Mouse (Mus musculus) adrenal gland, postnatal 36 days (tissue): Measurements from ENCODE around the gene Fam160a1. TPM values are rescaled to one million over a fixed set of nuclear protein-coding genes. Genes with fewer than 3 reads are reported as not detected.

Experiments used
- DNase-seq, 2 experiments: peaks; one replicate each; pipeline ENCODE4 v3.0.0; 2021; ENCODE audit warnings: mixed read lengths in 1 of 2
- total RNA-seq, 2 experiments: library from RNA; stranded (reverse); gene quantifications; 2 replicates each; pipeline ENCODE4 v1.2.3; 2021

Fam160a1 gene
- total RNA-seq, 2 experiments from 2014 or later, result 5.1 to 7.1 TPM

DNA sequence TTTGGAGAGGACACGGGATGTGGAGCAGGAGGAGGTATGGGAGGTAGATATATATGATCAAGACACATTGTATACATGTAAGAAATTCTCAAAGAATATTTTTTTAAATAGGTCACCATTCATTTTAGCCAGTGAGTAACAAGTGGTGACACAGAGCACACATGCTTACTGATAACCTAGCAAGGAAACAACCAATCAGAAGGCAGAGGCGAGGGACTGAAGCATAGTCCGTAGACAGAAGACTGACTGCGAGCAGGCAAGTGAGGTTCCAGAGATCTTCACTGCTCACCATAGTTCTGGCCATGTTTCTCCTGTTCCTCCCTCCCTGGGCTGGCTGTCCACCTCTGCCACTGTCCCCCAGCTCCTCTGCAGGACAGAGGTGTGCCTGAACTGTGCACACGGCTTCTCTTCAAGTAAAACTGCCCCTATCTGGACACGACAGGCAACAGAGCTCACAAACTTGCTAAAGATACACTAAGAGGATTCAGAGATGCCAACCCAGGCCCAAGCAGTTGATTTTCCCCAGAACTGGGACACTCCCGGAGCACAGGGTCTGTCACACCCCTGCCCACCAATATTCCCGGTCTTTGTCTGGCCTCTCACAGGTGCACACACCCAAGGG, 137.7 kb downstream of the Fam160a1 start:
- no peak for DNase-seq

DNA sequence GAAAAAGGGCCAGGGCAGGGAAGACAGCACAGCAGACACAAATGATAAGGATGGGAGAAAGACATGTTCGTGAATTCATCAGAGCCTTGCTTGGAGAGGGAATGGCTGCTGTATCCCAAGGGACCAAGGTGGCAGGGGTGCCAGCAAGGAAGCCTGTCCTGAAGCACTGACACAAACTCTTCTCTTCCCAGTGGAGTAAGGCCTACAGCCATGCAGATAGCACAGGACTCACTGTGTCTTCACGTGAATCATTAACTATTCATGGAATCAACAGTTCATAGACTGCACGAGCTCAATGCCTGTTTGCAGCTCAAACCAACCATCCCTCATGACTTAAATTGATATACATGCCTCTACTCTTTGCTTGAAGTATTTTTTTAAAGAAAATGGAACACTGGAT, 139.1 kb downstream of the Fam160a1 start:
- no peak for DNase-seq

DNA sequence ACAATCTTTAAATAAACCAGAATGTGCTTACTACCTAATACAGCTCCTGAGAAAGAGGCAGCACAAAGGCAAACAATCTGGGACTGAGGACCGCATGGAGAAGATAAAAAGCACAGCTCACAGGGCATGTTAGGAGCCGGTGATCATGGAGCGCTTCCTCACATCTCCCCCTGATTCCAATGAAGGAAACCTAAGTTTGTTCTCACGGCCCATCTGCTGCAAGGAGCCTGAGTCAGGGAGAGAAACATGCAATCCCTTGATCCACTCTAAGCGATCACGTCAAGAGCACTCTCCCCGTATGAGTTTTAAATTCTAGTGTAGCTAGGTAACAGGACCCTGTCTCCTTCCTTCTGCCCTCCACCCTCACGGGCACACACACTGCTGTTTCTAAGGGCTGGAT, 140.0 kb downstream of the Fam160a1 start:
- no peak for DNase-seq

DNA sequence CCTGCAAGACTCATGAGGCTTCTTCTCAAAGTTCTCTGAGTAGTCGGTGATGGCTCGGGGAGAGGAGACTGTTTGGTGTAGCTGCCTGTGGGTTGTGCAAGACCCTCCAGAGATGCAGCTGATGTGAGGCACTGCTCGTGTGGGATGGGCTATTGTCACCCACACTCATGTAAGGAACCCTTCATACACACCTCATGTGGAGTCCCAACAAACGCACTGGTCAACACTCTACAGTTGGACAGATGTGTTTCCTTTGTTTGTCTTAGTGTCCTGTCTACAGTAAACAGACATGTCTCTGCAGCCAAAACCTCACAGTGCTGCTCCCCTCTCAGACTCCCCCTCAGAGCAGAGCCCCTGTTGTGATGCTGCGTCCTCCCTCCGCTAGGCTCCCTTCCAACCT, 147.2 kb downstream of the Fam160a1 start:
- no peak for DNase-seq

DNA sequence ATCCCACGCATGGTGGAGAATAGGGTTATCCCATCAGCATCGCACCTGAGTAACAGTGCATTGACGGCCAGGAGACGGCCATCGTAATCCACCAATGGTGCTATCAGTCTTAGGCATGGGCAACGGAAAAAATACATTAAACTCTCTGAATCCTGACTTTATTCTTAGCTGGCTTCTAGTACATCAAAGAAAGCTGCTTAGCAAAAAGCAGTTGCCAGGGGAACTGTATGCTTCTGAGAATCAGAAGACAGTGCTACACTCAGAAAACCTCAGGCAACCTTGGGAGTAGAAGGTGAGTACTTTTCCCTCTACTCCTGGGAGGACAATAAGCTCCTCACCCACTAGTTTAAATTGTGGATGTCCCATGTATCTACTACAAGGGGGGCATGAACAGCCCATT, 149.4 kb downstream of the Fam160a1 start:
- no peak for DNase-seq

DNA sequence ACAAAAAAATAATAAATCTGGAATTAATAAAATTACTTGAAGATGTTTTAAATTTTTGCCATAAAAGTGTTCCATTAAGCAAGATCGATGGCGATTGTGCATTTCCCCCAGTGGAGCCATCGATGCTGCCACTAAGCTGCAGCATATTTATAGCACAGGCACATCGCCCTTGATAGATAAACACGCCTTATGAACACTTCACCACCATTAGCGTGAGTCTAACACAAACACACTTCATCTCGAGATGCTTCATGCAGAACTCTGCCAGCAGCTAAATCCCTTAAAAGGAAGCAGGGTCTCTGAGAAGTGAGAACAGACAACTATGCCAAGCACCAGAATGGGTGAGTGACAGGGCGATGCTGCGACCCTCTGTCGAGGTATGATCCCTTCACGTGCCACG, 150.4 kb downstream of the Fam160a1 start:
- DNase-seq, result no peak

DNA sequence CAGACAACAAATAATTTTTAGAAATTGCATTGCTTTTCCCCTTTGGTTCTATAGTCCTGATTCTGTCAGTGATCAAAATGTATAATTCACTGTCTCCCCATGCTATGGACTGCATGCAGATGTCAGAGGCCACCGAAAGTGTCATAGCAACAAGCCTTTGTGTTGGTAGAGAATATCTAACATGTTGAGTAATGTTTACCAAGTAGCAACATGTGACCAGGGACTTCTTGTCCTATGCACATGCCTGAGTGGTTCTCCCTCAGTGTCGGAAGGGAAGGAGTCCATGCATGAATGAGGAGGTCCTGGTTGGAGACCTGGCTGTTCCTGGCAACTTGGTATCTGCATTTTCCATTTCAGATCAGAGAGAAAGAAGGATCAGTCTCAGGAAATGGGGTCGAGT, 150.9 kb downstream of the Fam160a1 start:
- DNase-seq, result no peak

DNA sequence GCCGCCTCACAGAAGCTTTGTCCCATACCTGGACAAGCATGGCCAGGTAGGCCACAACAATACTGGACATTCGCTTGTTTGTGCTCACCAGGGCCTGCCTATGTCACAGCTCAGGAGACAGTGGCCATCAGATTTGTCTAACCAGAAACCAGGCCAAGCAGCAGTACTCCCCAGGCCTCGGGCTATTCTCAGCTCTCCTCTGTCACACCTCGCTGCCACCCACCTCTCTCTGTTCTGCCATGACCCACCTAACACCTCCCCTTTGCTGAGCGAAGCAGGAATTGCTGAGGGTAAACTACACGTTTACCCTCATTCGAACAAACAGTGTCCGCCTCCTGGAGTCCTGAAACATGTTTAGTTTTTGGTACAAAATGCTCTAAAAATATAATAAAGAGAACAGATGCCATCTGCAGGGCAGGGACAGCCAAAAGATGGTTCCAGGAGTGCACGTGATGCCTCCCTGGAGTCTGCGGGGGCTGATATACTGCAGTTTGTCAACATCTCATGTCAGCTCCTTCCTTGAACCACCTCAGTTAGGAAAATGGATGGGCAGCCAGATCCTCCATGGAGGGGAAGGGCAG, 152.4 kb downstream of the Fam160a1 start:
- no peak for DNase-seq

DNA sequence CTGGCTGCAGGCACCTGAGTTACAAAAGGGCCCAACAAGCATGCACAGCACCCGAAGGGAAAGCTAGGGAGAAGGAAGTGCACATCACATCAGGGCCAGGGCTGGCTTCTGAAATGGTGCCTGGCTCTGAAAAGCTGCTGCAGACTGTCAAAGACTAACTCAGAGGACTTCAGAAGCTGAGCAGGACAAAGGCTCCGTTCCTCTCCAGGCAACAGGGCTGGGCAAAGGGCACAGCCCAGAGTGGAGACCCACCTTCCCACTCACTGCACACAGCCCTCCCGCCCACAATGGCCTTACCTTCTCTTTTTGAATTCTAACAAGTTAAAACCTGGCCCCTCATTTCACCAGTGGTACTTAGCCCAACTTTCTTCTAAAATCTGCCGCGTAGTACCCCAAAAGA, 153.3 kb downstream of the Fam160a1 start:
- DNase-seq, result no peak

DNA sequence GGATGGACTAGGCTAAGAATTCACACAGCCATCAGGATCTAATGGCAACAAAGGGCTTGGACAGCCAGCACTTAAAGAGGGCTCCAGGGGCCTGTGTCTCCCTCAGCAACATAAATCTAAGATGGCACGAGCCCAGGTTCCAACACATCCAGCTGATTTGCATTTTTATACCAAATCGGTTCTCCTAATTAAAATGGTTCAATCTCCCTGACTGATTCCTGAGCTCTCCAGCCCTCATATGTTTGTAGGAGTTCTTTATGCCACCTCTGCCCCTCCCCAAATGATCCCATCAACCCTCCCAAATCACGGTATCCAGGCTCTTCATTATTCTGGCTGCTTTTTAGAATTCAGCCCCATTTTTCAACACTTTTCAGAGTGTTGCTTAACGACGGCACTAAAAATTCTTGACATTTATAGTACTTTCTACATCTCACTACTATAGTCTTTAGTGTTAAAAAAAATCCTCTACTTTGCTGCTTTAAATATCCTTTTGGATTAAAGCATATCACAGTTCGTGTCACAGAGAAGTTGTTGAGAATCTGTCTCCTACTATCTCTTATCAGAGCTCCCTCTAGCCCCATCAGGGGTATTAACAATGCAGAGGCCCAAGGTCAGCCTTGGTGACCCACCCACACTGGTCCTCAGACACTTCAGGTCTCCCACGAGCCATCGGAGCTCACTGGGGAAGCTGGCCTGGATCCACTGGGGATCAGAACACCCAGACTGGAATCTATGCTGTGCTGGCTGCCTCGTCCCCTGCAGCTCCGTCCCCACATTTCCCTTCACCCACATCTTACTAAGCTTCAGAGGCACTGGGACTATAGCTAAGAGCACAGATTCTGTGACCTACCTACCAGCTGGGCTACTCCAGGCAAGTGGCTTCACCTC, 154.9 kb downstream of the Fam160a1 start:
- no peak for DNase-seq

DNA sequence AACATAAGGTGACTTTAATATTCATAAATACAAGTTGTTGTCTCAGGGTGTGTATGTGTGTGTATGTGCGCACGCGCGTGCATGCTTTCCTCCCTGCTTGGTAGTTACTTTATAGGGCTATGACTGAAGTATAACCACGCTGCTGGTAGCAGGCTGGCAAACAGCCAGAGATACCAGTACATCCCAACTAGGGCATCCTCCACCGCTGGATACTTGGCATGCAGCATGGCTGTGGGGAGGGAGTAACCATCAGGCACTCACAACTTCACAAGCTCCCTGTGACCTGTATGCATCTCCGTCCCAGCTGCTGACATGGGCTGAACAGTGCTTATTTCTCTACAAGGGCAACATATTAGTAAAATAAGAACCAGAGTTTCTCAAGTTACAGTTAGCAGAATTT, 157.4 kb downstream of the Fam160a1 start:
- DNase-seq, result no peak

DNA sequence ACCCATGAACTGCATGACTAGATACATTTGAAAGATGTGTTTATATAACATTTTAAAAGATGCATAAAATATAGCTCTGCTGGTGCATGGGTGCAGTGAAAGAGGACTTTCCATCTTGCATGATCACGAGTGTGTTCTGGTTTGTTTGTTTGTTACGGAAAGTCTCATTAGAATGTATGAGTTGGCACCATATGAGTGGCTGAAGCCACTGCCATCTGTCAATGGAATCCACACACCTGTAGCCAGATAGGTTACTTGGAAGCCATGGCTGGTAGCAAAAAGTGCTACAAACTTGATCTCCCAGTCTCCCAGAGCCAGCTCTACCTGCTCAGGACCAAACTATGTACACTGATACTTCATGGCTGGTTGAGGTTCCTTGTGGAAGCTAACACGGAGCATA, 161.6 kb downstream of the Fam160a1 start:
- DNase-seq, result no peak

DNA sequence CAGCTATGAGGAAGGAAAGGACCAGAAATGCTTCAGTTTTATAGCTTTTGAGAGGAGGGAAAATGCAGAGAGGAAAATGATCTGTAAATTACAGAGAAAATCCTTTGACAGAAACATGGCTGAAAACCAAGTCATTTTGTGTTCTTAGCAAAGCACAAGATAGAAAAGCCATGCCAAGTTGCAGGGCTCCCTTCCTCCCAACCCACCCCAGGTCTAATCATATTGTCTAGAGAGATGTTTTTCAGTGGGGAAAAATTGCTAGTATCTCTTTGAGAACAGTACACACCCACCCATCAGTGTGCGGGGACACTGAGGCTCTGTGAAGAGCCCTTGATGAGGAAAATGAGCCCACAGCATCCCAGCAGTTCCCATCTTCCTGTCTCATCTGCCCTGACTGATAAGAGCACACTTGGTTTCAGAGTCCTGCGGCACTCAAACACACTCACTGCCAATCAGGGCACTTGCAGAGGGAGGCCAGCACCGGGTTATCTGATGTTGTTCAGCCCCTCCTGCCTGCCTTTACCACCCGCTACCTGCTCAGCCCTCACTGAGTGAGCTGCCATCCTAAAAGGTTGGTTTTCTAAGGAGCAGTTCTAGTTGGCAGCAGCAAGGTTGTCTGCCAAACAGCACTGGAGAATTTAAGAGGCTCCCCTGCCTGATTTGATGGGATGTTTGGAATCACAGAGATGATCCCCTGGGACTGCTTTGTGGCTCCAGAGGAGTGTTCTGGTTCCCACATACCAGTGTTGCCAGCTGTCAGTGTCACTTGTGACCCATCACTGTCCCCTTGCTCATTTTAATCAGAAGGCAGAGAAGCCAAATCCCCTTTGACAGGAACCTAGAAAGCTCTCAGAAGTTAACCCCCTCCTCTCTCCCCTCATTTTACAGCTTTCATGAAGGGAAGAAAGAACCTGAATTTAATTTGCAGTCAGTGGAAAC, 164.1 kb downstream of the Fam160a1 start:
- no peak for DNase-seq

DNA sequence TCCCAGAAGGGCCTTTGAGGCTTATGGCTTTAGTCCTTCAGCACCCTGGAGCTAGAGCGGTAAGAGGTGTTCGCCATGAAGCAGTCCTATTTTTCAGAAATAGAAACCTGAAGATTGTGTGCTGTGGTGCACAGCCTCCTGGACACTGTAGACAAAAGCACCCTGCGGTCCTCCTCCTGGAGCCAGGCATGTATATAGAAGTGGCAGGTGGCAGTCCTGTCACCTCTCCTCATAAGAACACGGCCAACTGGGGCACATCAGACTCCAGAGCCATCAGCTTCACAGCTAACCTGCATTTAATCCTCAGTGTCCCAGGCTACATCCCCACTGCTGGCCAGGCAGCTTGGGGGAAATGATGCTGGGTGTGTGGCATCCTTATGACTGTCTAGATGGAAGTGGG, 167.9 kb downstream of the Fam160a1 start:
- no peak for DNase-seq

DNA sequence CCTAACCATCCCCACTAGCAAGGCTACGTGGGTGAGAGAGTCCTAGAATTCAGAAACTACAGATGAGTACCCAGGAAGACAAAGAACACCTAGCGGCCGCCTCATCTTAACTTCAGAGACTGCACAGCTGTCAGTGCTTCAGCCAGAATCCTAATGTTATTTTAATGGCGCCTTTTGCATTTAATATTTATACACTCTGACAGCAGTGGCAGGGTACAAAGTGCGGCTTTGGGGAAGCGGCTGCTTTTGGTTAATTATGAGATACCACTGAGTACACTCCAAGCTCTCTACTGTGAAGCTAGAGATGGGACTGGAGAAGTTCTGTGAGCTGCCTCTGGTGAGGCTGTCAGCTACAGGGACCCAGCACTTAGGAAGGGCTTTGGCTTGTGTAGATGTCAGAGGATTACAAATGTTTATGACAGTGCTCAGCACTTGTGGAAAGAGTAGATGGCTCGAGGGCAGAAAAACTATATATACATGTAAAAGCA, 171.5 kb downstream of the Fam160a1 start:
- DNase-seq, result no peak

DNA sequence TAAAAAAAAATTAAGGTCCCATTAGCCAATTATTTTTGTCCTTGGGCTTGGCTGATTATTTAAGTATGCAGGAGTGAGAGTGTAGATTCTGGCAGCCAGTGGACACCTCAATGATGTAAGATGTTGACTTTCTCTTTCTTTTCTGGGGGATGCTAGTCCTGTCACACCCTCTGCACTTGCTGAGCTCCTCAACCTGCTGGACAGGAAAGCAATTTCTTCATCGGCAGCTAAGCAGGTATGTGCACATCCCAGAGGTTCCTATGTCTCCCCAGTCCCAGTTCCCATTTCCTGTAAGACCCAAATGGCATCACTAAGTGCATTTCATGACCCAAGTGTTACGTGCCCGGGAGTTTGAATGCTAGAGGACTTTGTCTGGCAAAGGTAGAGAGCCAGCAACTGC, 172.3 kb downstream of the Fam160a1 start:
- DNase-seq, result no peak

DNA sequence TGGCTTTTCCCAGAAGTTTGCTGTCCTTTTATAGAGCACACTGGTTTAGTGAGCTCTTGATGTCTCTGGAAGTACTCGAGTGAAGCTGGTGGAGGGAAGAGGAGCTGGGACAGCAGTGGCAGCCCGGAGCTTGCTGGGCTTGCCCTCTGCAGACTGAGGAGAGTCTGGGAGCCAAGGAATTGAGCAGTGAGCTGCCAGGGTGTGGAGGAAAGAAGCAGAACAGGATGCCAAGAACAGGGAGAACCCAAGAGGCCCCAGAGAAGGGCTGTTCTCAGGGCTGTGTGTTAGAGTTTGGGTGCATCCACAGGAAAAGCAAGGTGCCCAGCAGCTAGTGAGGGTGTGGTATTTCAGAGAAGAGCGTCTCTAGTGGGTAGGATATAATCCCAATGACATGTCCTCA, 175.3 kb downstream of the Fam160a1 start:
- no peak for DNase-seq

DNA sequence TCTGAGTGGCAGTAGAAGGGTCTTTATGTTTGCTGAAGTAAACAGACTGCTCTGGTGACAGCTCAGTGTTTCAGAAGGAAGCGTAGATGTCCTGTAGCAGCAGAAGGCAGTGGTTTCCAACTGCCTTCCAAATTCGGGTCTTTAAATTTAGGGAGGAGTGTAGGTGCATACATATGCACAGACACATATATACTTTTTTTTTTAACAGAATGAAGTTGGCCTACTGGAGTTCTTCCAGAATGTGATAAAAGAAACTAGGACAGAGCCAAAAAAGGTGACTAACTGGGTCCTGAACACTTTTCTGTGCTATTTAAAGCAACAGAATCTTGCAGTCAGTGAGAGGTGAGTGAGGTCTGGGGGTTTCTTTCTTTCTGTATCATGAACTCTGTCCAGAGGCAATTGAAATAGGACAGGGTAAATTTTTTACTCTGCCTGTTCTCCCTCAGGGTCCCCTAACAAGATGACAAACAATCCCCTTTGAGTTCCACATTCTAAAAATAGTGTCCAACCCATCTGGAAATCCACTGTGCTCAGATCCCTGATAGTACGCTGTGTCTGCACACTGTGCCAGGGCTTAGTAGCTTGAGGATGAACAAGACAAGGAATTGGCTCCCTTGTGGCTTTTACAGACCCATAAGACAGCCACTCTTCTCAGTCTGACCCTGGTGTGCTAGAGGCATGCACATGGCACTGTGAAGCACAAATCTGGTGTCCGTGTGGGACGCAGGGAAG, 180.2 kb downstream of the Fam160a1 start:
- DNase-seq, result no peak

DNA sequence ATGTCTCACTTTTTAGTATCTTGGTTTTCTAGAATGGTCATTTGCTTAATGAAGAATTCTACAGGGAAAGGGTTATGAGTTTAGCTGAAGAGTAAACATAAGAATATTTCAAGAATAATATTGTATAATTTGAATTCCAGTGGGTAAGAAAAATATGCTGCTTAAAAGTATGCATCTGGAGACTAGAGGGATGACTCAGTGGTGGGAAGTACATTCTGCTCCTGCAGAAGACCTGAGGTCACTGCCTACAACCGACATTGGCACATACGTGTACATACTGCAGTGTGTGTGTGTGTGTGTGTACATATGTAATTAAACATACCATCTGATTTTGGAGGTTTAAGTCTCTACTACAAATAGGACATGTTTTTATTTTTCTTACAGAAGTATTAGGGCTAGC, 181.5 kb downstream of the Fam160a1 start:
- DNase-seq, result no peak

DNA sequence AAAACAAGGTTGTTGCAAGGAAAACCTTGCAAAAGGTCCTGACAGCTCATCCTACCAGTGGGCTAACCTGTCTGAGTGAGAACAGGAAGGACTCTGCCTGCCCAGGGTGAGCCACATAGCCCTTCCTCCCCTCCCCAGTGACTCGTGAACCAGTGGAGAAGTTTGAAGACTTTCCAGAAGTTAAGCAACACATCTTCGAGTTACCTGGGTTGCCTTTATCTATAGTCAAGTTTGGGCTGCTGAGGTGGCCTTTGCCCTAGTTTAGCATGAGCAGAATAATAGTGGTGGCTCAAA, 182.0 kb downstream of the Fam160a1 start:
- DNase-seq, result no peak

DNA sequence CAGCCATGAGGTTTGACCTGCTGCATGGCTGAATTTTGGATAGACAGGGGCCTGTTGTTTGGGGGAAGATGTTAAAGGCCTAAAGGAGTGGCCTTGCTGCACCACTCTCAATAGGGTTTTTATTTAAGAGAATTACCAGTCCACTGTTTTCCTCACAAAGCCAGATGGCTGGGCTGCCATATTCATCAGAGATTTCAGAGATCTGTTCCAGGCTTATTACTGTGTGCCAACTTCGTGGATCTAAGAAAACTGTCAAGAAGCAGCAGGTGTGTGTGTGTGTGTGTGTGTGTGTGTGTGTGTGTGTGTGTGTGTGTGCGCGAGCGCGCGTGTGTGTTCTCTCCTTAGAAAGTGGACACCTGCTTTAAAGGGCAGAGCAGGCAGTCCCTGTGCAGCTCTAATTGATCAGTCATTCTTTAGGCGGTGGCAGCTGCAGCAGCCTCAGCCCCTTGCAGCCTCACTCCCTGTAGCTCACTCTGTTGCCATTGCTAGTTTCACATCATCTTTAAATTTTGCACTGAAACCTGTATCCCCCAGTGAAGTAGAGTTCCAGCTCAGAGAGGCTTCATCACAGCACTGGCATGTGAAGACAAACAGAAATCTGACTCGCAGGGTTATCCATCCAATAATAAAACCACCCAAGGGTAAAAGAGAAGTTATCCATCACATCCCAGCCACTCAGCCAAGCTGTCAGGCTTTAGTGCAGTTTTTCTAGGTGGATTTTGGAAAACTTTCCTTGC, 182.5 kb downstream of the Fam160a1 start:
- DNase-seq, result no peak
